Mouse (Mus musculus) lung, adult 2 months (tissue): ENCODE measurements around the gene Rreb1. TPM values are rescaled to one million over a fixed set of nuclear protein-coding genes. Genes with fewer than 3 reads are reported as not detected.

Source experiments
- DNase-seq: peaks from one replicate; pipeline ENCODE4 v3.0.0; 2022
- H3K4me1 ChIP-seq: fragments of 200-500 bp; 2 replicates; pipeline ENCODE4 v1.6.1; 2011; ENCODE audit warnings: low read length; ENCODE audit not compliant: control insufficient read depth, insufficient read depth
- H3K4me3 ChIP-seq: fragments of 200-500 bp; replicated peaks from 2 replicates; pipeline ENCODE3; 2011; ENCODE audit warnings: low read depth, mild to moderate bottlenecking, control low read depth, low read length; ENCODE audit errors: extremely low read depth
- CTCF ChIP-seq: fragments of 200-500 bp; IDR thresholded peaks from 2 replicates; pipeline ENCODE4 v1.5.1; 2011; ENCODE audit warnings: mild to moderate bottlenecking, low read length, control low read depth; ENCODE audit not compliant: insufficient read depth
- POLR2A ChIP-seq: fragments of 200-500 bp; IDR thresholded peaks from 2 replicates; pipeline ENCODE4 v1.6.1; 2011; ENCODE audit warnings: low read depth, mild to moderate bottlenecking, control low read depth, low read length, borderline replicate concordance; ENCODE audit errors: extremely low read depth
- WGBS: fragments of 180-500 bp; shearing (Covaris S2); methylation state at CpG from one replicate; pipeline ENCODE4 v1.1.7; 2018; 5-methylcytosine and 5-hydroxymethylcytosine counted together
- polyA plus RNA-seq: library from polyadenylated mRNA; depleted of rRNA; stranded (reverse); fragments of >200 nt; gene quantifications from 2 replicates; pipeline ENCODE4 v1.2.3, GENCODE M21; 2012

Gene Rreb1
- polyA plus RNA-seq, 1 experiment: 23.7 TPM

- Histone ChIP-seq H3K4me3 (peak overlapping the region; percentile 97), H3K4me1 (peaks cover 10% of the 10 kb centered on the region)
- peak; percentile 49; the same call in 1 of the 2 replicates for TF ChIP-seq POLR2A
- TF ChIP-seq CTCF: no peak
- DNase-seq: peak; percentile 73
- 1% methylated on average over 43 of the region's 43 CpGs for WGBS
These were observed 47.6 kb downstream of the Rreb1 start for GRCm38 (mm10) chr13:37825646-37826280.

GRCm38 (mm10) chr13:37826281-37826993 lies 48.2 kb downstream of the Rreb1 start:
- peak; percentile 74 for DNase-seq
- under 1% methylated on average over 64 of the region's 65 CpGs for WGBS
- Histone ChIP-seq H3K4me3 (peak overlapping the region; percentile 97), H3K4me1 (peaks cover 14% of the 10 kb centered on the region)
- TF ChIP-seq CTCF: no peak
- TF ChIP-seq POLR2A: peak; percentile 36; the same call in 1 of the 2 replicates

GRCm38 (mm10) chr13:37826994-37827262 lies 48.7 kb downstream of the Rreb1 start:
- no peak for DNase-seq
- under 1% methylated on average over 35 of the region's 36 CpGs for WGBS
- Histone ChIP-seq H3K4me3 (peak overlapping the region; percentile 97), H3K4me1 (peaks cover 14% of the 10 kb centered on the region)
- no peak for TF ChIP-seq CTCF
- no peak for TF ChIP-seq POLR2A

GRCm38 (mm10) chr13:37827263-37827995 lies 49.2 kb downstream of the Rreb1 start:
- WGBS: under 1% methylated on average over 68 of the region's 69 CpGs
- Histone ChIP-seq H3K4me3 (peak overlapping the region; percentile 97), H3K4me1 (peaks cover 16% of the 10 kb centered on the region)
- TF ChIP-seq POLR2A (peak; percentile 55; the same call in 1 of the 2 replicates), CTCF (no peak)
- DNase-seq: peak; percentile 74

- Histone ChIP-seq H3K4me1 (peaks cover 20% of the 10 kb centered on the region), H3K4me3 (peak overlapping the region; percentile 97)
- no peak for DNase-seq
- TF ChIP-seq POLR2A (no peak), CTCF (no peak)
- WGBS: 11% methylated on average over 13 of the region's 13 CpGs
These were observed 49.9 kb downstream of the Rreb1 start for GRCm38 (mm10) chr13:37827996-37828579.

GRCm38 (mm10) chr13:37828928-37829327 lies 50.7 kb downstream of the Rreb1 start:
- H3K4me3 ChIP-seq: no peak overlapping the region
- peaks cover 22% of the 10 kb centered on the region for H3K4me1 ChIP-seq
- TF ChIP-seq POLR2A (no peak), CTCF (no peak)
- WGBS: 45% methylated on average over 6 of the region's 6 CpGs
- no peak for DNase-seq

GRCm38 (mm10) chr13:37830256-37830655 lies 52.1 kb downstream of the Rreb1 start:
- TF ChIP-seq CTCF: no peak
- TF ChIP-seq POLR2A: no peak
- no peak overlapping the region for H3K4me3 ChIP-seq
- no peak for DNase-seq
- peaks cover 25% of the 10 kb centered on the region for H3K4me1 ChIP-seq
- WGBS: 53% methylated on average over 2 of the region's 2 CpGs

- TF ChIP-seq CTCF (no peak), POLR2A (no peak)
- Histone ChIP-seq H3K4me1 (peaks cover 25% of the 10 kb centered on the region), H3K4me3 (no peak overlapping the region)
- 30% methylated on average over 4 of the region's 4 CpGs for WGBS
- peak; percentile 46 for DNase-seq
These were observed 52.7 kb downstream of the Rreb1 start for GRCm38 (mm10) chr13:37830874-37831311.

GRCm38 (mm10) chr13:37832481-37832880 lies 54.3 kb downstream of the Rreb1 start:
- peaks cover 25% of the 10 kb centered on the region for H3K4me1 ChIP-seq
- 45% methylated on average over 5 of the region's 5 CpGs for WGBS
- H3K4me3 ChIP-seq: no peak overlapping the region
- DNase-seq: no peak
- no peak for TF ChIP-seq CTCF
- TF ChIP-seq POLR2A: no peak

GRCm38 (mm10) chr13:37833500-37833899 lies 55.3 kb downstream of the Rreb1 start:
- Histone ChIP-seq H3K4me1 (peaks cover 22% of the 10 kb centered on the region), H3K4me3 (no peak overlapping the region)
- DNase-seq: peak; percentile 47
- TF ChIP-seq CTCF (no peak), POLR2A (no peak)
- 24% methylated on average over 8 of the region's 8 CpGs for WGBS
